Mouse (Mus musculus) liver, postnatal 0 days (tissue): Measurements from ENCODE around the gene Art2b. TPM values are rescaled to one million over a fixed set of nuclear protein-coding genes. Genes with fewer than 3 reads are reported as not detected.
A peak's percentile ranks its signal among the peaks of the same experiment; 100 is the strongest.
"Not testable (repeated sequence)": the region's sequence is repeated elsewhere in the genome, so short reads cannot be mapped to it uniquely, and the experiment has no call there.

Experiments used
- ATAC-seq: fragments of 200-750 bp; cut with Nextera tagmentation; 2 replicates; pipeline ENCODE4 v1.8.0; 2017; ENCODE audit warnings: mild to moderate bottlenecking, moderate library complexity
- DNase-seq: peaks from one replicate; pipeline ENCODE4 v3.0.0-alpha.2; 2016
- H3K27ac ChIP-seq: fragments of 300-500 bp; sonication (generic); 2 replicates; pipeline ENCODE4 v1.5.1; 2014; ENCODE audit warnings: antibody characterized with exemption, moderate library complexity, mild to moderate bottlenecking, low read depth
- H3K27me3 ChIP-seq: fragments of 300-500 bp; sonication (generic); 2 replicates; pipeline ENCODE4 v1.6.1; 2014; ENCODE audit warnings: low read length, control low read depth, mixed read lengths; ENCODE audit not compliant: insufficient read depth
- H3K36me3 ChIP-seq: fragments of 300-500 bp; sonication (generic); replicated peaks from 2 replicates; pipeline ENCODE4 v1.6.1; 2014; ENCODE audit warnings: mild to moderate bottlenecking, control low read depth, low read length, moderate library complexity, mixed read lengths; ENCODE audit not compliant: insufficient read depth
- H3K4me1 ChIP-seq: fragments of 300-500 bp; sonication (generic); 2 replicates; pipeline ENCODE4 v1.6.1; 2014; ENCODE audit warnings: antibody characterized with exemption, mild to moderate bottlenecking, control low read depth; ENCODE audit not compliant: insufficient read depth
- H3K4me2 ChIP-seq: fragments of 300-500 bp; sonication (generic); 2 replicates; pipeline ENCODE4 v1.6.1; 2014; ENCODE audit warnings: low read depth, mild to moderate bottlenecking, low read length, moderate library complexity, mixed read lengths
- H3K4me3 ChIP-seq: fragments of 300-500 bp; sonication (generic); 2 replicates; pipeline ENCODE4 v1.5.1; 2014; ENCODE audit warnings: low read depth, low read length
- H3K9ac ChIP-seq: fragments of 300-500 bp; sonication (generic); replicated peaks from 2 replicates; pipeline ENCODE4 v1.6.1; 2014; ENCODE audit warnings: mild to moderate bottlenecking, moderate library complexity
- H3K9me3 ChIP-seq: fragments of 300-500 bp; sonication (generic); 2 replicates; pipeline ENCODE4 v1.6.1; 2016; ENCODE audit warnings: mild to moderate bottlenecking, control low read depth, low read length, mixed read lengths
- CTCF ChIP-seq: sonication (generic); IDR thresholded peaks from 2 replicates; pipeline ENCODE4 v1.5.1; 2016; ENCODE audit warnings: antibody characterized with exemption, low read depth
- EP300 ChIP-seq: IDR thresholded peaks from 2 replicates; pipeline ENCODE4 v1.6.1; 2016; ENCODE audit warnings: antibody characterized with exemption, low read depth, mild to moderate bottlenecking
- WGBS: fragments of 180-500 bp; shearing (Covaris S2); extraction: QIAGEN DNeasy Blood & Tissue Kit; methylation state at CpG from one replicate; pipeline ENCODE4 v1.1.7; 2014; ENCODE audit not compliant: insufficient replicate concordance; 5-methylcytosine and 5-hydroxymethylcytosine counted together
- polyA plus RNA-seq: library from polyadenylated mRNA; unstranded; fragments of >200 nt; fragmentation: Nextera tagmentation; extraction: Ambion mirVana; gene quantifications from 2 replicates; pipeline ENCODE4 v1.2.1, GENCODE M21; 2015

Gene Art2b
- polyA plus RNA-seq, 1 experiment from 2014 or later, result 0.05 TPM

DNA sequence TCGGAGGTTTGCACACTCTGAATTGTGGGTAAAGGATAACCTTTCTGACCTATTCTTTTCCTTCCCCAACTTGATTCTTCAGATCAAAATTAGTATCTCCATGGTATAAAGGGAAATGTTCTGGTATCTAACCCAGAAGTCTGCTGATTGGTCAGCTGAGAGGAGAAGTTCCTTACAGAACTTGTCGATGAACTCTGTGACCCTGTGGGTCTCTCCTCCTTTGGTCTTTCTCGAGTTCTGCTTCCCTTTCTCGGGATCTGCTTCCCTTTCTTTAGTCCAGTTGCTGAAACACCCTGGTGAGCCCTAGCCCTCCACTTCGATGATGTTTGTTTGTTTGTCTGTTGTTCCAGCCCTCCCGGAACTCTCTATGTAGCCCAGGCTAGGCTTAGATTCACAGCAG is 22.4 kb upstream of the Art2b start:
- no peak overlapping the region for H3K4me3 ChIP-seq
- no peaks in the 10 kb centered on the region for H3K9me3 ChIP-seq
- ATAC-seq (peak; percentile 44; the same call in 1 of the 2 replicates), DNase-seq (no peak)
- no peak for TF ChIP-seq CTCF
- TF ChIP-seq EP300, result no peak
- H3K4me1 ChIP-seq, result no peaks in the 10 kb centered on the region
- H3K9ac ChIP-seq, result no peak overlapping the region
- 43% methylated on average over 6 of the region's 6 CpGs for WGBS
- no peak overlapping the region for H3K4me2 ChIP-seq
- H3K36me3 ChIP-seq, result no peaks in the 10 kb centered on the region
- H3K27me3 ChIP-seq, result no peaks in the 10 kb centered on the region
- no peak overlapping the region for H3K27ac ChIP-seq

DNA sequence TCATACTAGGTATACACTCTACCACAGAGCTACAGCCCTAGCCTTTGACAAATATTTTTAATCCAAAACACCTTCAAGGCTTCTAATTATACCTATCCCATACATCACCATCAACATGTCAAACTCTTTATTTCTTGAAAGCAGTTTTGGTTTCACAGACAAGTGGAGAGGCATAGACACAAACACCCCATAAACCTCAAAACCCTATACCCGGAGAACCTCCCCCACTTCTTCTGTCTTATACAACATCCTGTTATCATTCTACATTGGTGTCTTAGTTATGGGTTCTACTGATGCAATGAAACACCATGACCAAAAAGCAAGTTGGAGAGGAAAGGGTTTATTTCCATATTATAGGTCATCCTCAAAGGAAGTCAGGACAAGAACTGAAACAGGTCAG is 15.0 kb upstream of the Art2b start:
- H3K36me3 ChIP-seq, result no peaks in the 10 kb centered on the region
- no peak for TF ChIP-seq EP300
- TF ChIP-seq CTCF, result no peak
- no peak overlapping the region for H3K9ac ChIP-seq
- WGBS, result 66% methylated on average over 1 of the region's 1 CpGs
- H3K4me1 ChIP-seq, result no peaks in the 10 kb centered on the region
- no peak overlapping the region for H3K4me3 ChIP-seq
- no peaks in the 10 kb centered on the region for H3K9me3 ChIP-seq
- ATAC-seq (no peak), DNase-seq (no peak)
- no peaks in the 10 kb centered on the region for H3K27me3 ChIP-seq
- no peak overlapping the region for H3K4me2 ChIP-seq
- H3K27ac ChIP-seq, result no peak overlapping the region

DNA sequence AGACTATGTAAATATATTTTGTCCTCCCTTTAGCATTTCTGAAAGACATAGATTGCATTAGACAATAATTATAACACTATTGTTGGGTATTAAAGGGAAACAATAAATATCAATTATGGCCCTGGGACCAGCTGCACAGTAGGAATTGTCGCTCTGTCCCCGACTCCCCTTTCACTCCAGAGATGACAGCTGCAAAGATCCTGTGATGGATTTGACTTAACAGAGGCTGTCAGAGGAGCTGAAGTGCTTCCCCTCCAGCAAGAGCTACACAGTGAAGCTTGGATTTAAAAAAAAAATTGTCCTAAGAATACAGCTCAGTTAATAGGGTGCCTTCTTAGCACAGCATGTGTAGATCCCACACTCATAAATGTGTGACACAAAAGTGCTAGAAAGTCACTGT is 13.1 kb upstream of the Art2b start:
- DNase-seq, result no peak
- Histone ChIP-seq H3K36me3 (no peaks in the 10 kb centered on the region), H3K4me2 (no peak overlapping the region), H3K27ac (no peak overlapping the region), H3K27me3 (no peaks in the 10 kb centered on the region), H3K9me3 (no peaks in the 10 kb centered on the region), H3K4me1 (no peaks in the 10 kb centered on the region), H3K9ac (no peak overlapping the region), H3K4me3 (no peak overlapping the region)
- ATAC-seq, result no peak
- WGBS, result 68% methylated on average over 2 of the region's 2 CpGs
- no peak for TF ChIP-seq EP300

DNA sequence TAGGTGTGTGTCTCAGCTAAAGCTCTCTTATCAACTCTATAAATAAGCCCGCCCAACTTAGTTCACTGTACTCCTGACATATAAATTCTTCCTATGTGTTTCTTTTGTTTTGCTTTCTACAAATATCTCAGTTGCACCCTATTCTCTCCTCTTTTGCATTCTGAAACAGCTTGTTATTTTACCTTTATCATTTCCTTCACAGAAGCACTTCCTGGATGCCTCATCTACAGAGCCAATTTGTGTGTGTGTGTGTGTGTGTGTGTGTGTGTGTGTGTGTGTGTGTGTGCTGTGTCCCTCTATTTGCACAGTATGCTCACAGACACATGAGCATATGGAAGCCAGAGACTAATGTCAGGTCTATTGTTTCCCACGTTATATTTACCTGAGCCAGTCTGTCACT is 9.6 kb upstream of the Art2b start:
- H3K9me3 ChIP-seq, result no peaks in the 10 kb centered on the region
- H3K9ac ChIP-seq, result no peak overlapping the region
- WGBS, result 76% methylated on average over 2 of the region's 2 CpGs
- no peaks in the 10 kb centered on the region for H3K27me3 ChIP-seq
- no peak overlapping the region for H3K4me2 ChIP-seq
- no peaks in the 10 kb centered on the region for H3K36me3 ChIP-seq
- no peak overlapping the region for H3K4me3 ChIP-seq
- no peaks in the 10 kb centered on the region for H3K4me1 ChIP-seq
- H3K27ac ChIP-seq, result no peak overlapping the region
- TF ChIP-seq EP300, result no peak
- TF ChIP-seq CTCF, result no peak
- ATAC-seq (no peak), DNase-seq (no peak)

DNA sequence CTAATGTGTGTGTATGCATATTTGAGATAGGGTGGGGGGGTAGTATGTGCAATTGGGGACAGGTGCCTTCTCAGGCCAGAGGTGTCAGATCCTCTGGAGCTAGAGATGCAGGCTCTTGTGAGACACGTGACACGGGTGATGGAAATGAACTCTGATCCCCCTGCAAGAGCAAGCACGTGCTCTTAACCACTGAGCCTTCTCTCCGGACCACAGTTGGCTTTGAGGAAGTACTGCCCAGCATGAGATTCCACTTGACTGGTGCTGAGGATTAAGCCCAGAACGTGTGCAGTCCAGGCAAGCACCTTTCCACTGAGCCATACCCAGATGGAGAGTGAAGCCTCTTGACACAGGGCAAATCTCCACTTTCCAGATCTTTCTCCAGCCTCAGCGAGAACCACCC is 1.1 kb downstream of the Art2b start:
- not testable (repeated sequence) for H3K4me3 ChIP-seq, H3K9me3 ChIP-seq, H3K4me1 ChIP-seq, DNase-seq, H3K36me3 ChIP-seq, H3K4me2 ChIP-seq, H3K9ac ChIP-seq, H3K27ac ChIP-seq, H3K27me3 ChIP-seq, ATAC-seq
- WGBS, result 31% methylated on average over 6 of the region's 6 CpGs

DNA sequence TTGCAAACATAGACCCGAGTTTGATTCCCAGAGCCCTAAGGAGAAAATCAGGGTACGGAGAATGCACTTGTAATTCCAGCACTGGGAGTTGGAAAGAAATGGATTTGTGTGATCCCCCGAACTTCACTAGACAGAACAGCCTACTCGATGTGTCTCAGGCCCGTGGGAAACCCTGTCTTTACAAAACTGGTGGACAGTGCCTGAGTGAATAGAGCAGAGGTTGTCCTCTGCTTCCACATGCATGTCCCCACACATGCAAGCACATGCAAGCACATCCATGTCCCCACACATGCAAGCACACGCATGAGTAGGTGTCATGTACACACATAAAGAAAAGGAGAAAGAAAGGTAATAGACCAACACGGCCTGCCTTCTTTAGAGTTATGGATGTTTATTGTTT is 3.4 kb downstream of the Art2b start:
- Histone ChIP-seq H3K9me3 (no peaks in the 10 kb centered on the region), H3K9ac (no peak overlapping the region), H3K27me3 (no peaks in the 10 kb centered on the region), H3K27ac (no peak overlapping the region), H3K4me2 (no peak overlapping the region), H3K36me3 (no peaks in the 10 kb centered on the region), H3K4me1 (no peaks in the 10 kb centered on the region), H3K4me3 (no peak overlapping the region)
- no peak for DNase-seq
- no peak for ATAC-seq
- WGBS, result 78% methylated on average over 7 of the region's 7 CpGs
- TF ChIP-seq EP300, result no peak
- TF ChIP-seq CTCF, result no peak

DNA sequence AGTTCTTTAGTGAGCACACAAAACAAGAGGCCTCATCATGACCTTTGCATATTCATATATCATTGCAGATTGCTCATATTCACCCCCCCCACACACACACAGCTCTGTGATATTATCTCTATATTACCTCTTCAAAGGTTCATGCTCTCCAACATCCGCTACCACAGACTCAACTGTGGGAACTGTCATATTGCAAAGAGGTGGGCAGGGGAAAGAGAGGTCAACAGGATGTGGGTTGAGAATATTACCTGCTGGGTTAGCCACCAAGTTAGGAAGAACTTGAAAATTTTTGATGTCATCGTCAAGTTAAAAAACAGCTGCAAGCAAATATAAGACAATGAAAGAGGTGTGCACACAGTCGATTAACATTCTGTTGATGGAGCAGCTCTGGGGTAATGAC is 4.5 kb downstream of the Art2b start:
- 75% methylated on average over 3 of the region's 3 CpGs for WGBS
- not testable (repeated sequence) for H3K9ac ChIP-seq, H3K36me3 ChIP-seq, H3K4me2 ChIP-seq, DNase-seq, H3K4me1 ChIP-seq, H3K4me3 ChIP-seq, H3K27ac ChIP-seq, H3K9me3 ChIP-seq, ATAC-seq, H3K27me3 ChIP-seq
